Mouse (Mus musculus) forebrain, embryonic 11.5 days (tissue): ENCODE data around the gene Atg2b. TPM values are rescaled to one million over a fixed set of nuclear protein-coding genes. Genes with fewer than 3 reads are reported as not detected.

Experiments used
- ATAC-seq: fragments of 200-750 bp; cut with Nextera tagmentation; replicated peaks from 2 replicates; pipeline ENCODE4 v1.8.0; 2017; ENCODE audit warnings: moderate TSS enrichment; ENCODE audit not compliant: low FRiP score
- DNase-seq: peaks from one replicate; pipeline ENCODE4 v3.0.0-alpha.2; 2017; ENCODE audit warnings: low spot score
- H3K27ac ChIP-seq: fragments of 300-500 bp; sonication (generic); 2 replicates; pipeline ENCODE4 v1.5.1; 2014; ENCODE audit warnings: low read depth, low read length
- H3K27me3 ChIP-seq: fragments of 300-500 bp; sonication (generic); 2 replicates; pipeline ENCODE4 v1.6.1; 2014; ENCODE audit warnings: mild to moderate bottlenecking, low read length, mixed read lengths; ENCODE audit not compliant: control insufficient read depth, insufficient read depth
- H3K36me3 ChIP-seq: fragments of 300-500 bp; sonication (generic); 2 replicates; pipeline ENCODE4 v1.6.1; 2014; ENCODE audit warnings: mild to moderate bottlenecking, low read length, moderate library complexity, mixed read lengths; ENCODE audit not compliant: control insufficient read depth, insufficient read depth
- H3K4me1 ChIP-seq: fragments of 300-500 bp; sonication (generic); replicated peaks from 2 replicates; pipeline ENCODE4 v1.6.1; 2014; ENCODE audit warnings: low read length, mixed read lengths; ENCODE audit not compliant: control insufficient read depth, insufficient read depth
- H3K4me2 ChIP-seq: fragments of 300-500 bp; sonication (generic); 2 replicates; pipeline ENCODE4 v1.6.1; 2014; ENCODE audit warnings: low read depth, mild to moderate bottlenecking, low read length, moderate library complexity, mixed read lengths; ENCODE audit not compliant: severe bottlenecking
- H3K4me3 ChIP-seq: fragments of 300-500 bp; sonication (generic); 2 replicates; pipeline ENCODE4 v1.5.1; 2014; ENCODE audit warnings: low read depth, low read length
- H3K9ac ChIP-seq: fragments of 300-500 bp; sonication (generic); 2 replicates; pipeline ENCODE4 v1.6.1; 2014; ENCODE audit warnings: low read length
- H3K9me3 ChIP-seq: fragments of 300-500 bp; sonication (generic); 2 replicates; pipeline ENCODE4 v1.6.1; 2016; ENCODE audit warnings: low read length, mixed read lengths; ENCODE audit not compliant: control insufficient read depth
- WGBS: fragments of 180-500 bp; shearing (Covaris S2); extraction: QIAGEN DNeasy Blood & Tissue Kit; methylation state at CpG from one replicate; pipeline ENCODE4 v1.1.7; 2014; 5-methylcytosine and 5-hydroxymethylcytosine counted together
- polyA plus RNA-seq: library from polyadenylated mRNA; unstranded; fragments of >200 nt; fragmentation: Nextera tagmentation; extraction: Ambion mirVana; gene quantifications from 2 replicates; pipeline ENCODE4 v1.2.1, GENCODE M21; 2014

The Atg2b gene
- polyA plus RNA-seq, 1 experiment from 2014 or later, result 18.2 TPM

- H3K27me3 ChIP-seq, result no peaks in the 10 kb centered on the region
- H3K4me3 ChIP-seq, result no peak overlapping the region
Measured at GRCm38 (mm10) chr12:105655850-105656249, 29.2 kb downstream of the Atg2b start.

GRCm38 (mm10) chr12:105642770-105643321 is 42.2 kb downstream of the Atg2b start:
- Histone ChIP-seq H3K36me3 (peaks cover 2% of the 10 kb centered on the region; the same call in 1 of the 2 replicates), H3K4me1 (no peaks in the 10 kb centered on the region), H3K4me2 (no peak overlapping the region), H3K9ac (no peak overlapping the region), H3K27me3 (no peaks in the 10 kb centered on the region), H3K4me3 (no peak overlapping the region), H3K27ac (no peak overlapping the region), H3K9me3 (no peaks in the 10 kb centered on the region)
- ATAC-seq, result no peak
- WGBS, result 93% methylated on average over 11 of the region's 11 CpGs
- no peak for DNase-seq

More at GRCm38 (mm10) chr12:105655850-105656249, 29.2 kb downstream of the Atg2b start:
- Histone ChIP-seq H3K9me3 (no peaks in the 10 kb centered on the region), H3K36me3 (peaks cover 3% of the 10 kb centered on the region; the same call in 1 of the 2 replicates), H3K4me1 (no peaks in the 10 kb centered on the region), H3K9ac (no peak overlapping the region), H3K4me2 (no peak overlapping the region), H3K27ac (no peak overlapping the region)
- ATAC-seq, result no peak
- WGBS, result 91% methylated on average over 7 of the region's 7 CpGs
- no peak for DNase-seq

GRCm38 (mm10) chr12:105637554-105637953 is 47.5 kb downstream of the Atg2b start:
- ATAC-seq (no peak), DNase-seq (no peak)
- Histone ChIP-seq H3K36me3 (peaks cover 2% of the 10 kb centered on the region; the same call in 1 of the 2 replicates), H3K4me1 (no peaks in the 10 kb centered on the region), H3K4me2 (no peak overlapping the region), H3K27me3 (no peaks in the 10 kb centered on the region), H3K9me3 (no peaks in the 10 kb centered on the region), H3K4me3 (no peak overlapping the region), H3K9ac (no peak overlapping the region), H3K27ac (no peak overlapping the region)
- 72% methylated on average over 4 of the region's 4 CpGs for WGBS

GRCm38 (mm10) chr12:105636551-105636950 is 48.5 kb downstream of the Atg2b start:
- no peak overlapping the region for H3K27ac ChIP-seq
- no peak for DNase-seq
- H3K9ac ChIP-seq, result no peak overlapping the region
- H3K4me3 ChIP-seq, result no peak overlapping the region
- no peaks in the 10 kb centered on the region for H3K27me3 ChIP-seq
- WGBS, result 91% methylated on average over 9 of the region's 9 CpGs
- no peaks in the 10 kb centered on the region for H3K9me3 ChIP-seq
- peaks cover 2% of the 10 kb centered on the region; the same call in 1 of the 2 replicates for H3K36me3 ChIP-seq
- no peaks in the 10 kb centered on the region for H3K4me1 ChIP-seq
- H3K4me2 ChIP-seq, result no peak overlapping the region
- no peak for ATAC-seq

- Histone ChIP-seq H3K27ac (no peak overlapping the region), H3K9me3 (no peaks in the 10 kb centered on the region), H3K4me2 (no peak overlapping the region), H3K36me3 (peaks cover 2% of the 10 kb centered on the region; the same call in 1 of the 2 replicates), H3K9ac (no peak overlapping the region), H3K4me3 (no peak overlapping the region), H3K4me1 (no peaks in the 10 kb centered on the region), H3K27me3 (no peaks in the 10 kb centered on the region)
- WGBS, result 96% methylated on average over 13 of the region's 13 CpGs
- DNase-seq (no peak), ATAC-seq (no peak)
Measured at GRCm38 (mm10) chr12:105634374-105635067, 50.5 kb downstream of the Atg2b start.

- no peak overlapping the region for H3K27ac ChIP-seq
- no peak overlapping the region for H3K4me2 ChIP-seq
- 79% methylated on average over 7 of the region's 7 CpGs for WGBS
- no peak overlapping the region for H3K4me3 ChIP-seq
- no peaks in the 10 kb centered on the region; the same call in 1 of the 2 replicates for H3K36me3 ChIP-seq
- H3K9me3 ChIP-seq, result no peaks in the 10 kb centered on the region
- H3K9ac ChIP-seq, result no peak overlapping the region
- ATAC-seq (no peak), DNase-seq (no peak)
- H3K4me1 ChIP-seq, result no peaks in the 10 kb centered on the region
- no peaks in the 10 kb centered on the region for H3K27me3 ChIP-seq
Measured at GRCm38 (mm10) chr12:105625798-105626197, 59.2 kb downstream of the Atg2b start.

- no peak for ATAC-seq
- no peak for DNase-seq
- no peak overlapping the region for H3K27ac ChIP-seq
- H3K36me3 ChIP-seq, result peaks cover 3% of the 10 kb centered on the region; the same call in 1 of the 2 replicates
- no peak overlapping the region for H3K9ac ChIP-seq
- no peaks in the 10 kb centered on the region for H3K9me3 ChIP-seq
- H3K27me3 ChIP-seq, result no peaks in the 10 kb centered on the region
- H3K4me2 ChIP-seq, result no peak overlapping the region
- no peak overlapping the region for H3K4me3 ChIP-seq
- 60% methylated on average over 12 of the region's 12 CpGs for WGBS
- H3K4me1 ChIP-seq, result no peaks in the 10 kb centered on the region
Measured at GRCm38 (mm10) chr12:105622981-105623539, 62.0 kb downstream of the Atg2b start.

GRCm38 (mm10) chr12:105622048-105622447 is 63.0 kb downstream of the Atg2b start:
- no peak overlapping the region for H3K4me2 ChIP-seq
- no peaks in the 10 kb centered on the region for H3K9me3 ChIP-seq
- peaks cover 3% of the 10 kb centered on the region; the same call in 1 of the 2 replicates for H3K36me3 ChIP-seq
- no peaks in the 10 kb centered on the region for H3K4me1 ChIP-seq
- no peak overlapping the region for H3K27ac ChIP-seq
- ATAC-seq, result no peak
- no peak for DNase-seq
- WGBS, result 95% methylated on average over 7 of the region's 7 CpGs
- no peak overlapping the region for H3K9ac ChIP-seq
- no peak overlapping the region for H3K4me3 ChIP-seq
- no peaks in the 10 kb centered on the region for H3K27me3 ChIP-seq
